ENCODE assay signal across 8 mouse cellular contexts in the genomic region with DNA sequence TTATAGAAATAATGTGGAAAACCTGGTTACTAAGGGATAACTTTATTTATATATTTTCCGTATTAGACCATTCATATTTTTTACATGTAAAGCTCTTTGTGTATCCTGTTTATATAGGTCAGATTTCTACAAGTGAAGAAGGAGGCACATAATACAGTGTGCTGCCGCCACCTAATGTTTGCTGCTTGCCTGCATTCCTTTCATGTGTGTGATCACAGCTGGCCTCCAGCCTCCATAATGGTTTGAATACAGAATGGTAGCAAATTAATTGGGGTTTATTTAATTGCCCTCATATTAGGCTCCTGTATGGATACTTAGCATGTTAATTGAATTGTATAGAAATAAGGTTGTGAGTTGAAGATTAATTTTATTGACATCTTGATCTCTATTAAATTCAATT.
A peak's percentile ranks its signal among the peaks of the same experiment; 100 is the strongest.
DNase-seq lines count a peak whose midpoint lies in the region; ATAC-seq and TF ChIP-seq lines count a peak whose summit lies in the region.

No protein-coding gene starts in this region.

- H3K27ac ChIP-seq in liver, embryonic 14.5 days = no peak overlapping the region
- H3K27ac ChIP-seq in embryonic facial prominence, embryonic 14.5 days (replicated peaks; ENCODE audit: low read depth, low read length) = no peak overlapping the region

- no peaks in the 10 kb centered on the region for H3K36me3 ChIP-seq in liver, embryonic 14.5 days (replicated peaks; ENCODE audit: control insufficient read depth, insufficient read depth, low read depth)
- H3K36me3 ChIP-seq in embryonic facial prominence, embryonic 14.5 days (ENCODE audit: control insufficient read depth, insufficient read depth, low read length) = no peaks in the 10 kb centered on the region

- no peaks in the 10 kb centered on the region for H3K27me3 ChIP-seq in liver, embryonic 14.5 days (ENCODE audit: control insufficient read depth, insufficient read depth, low read length)
- no peaks in the 10 kb centered on the region for H3K27me3 ChIP-seq in embryonic facial prominence, embryonic 14.5 days (replicated peaks; ENCODE audit: control insufficient read depth, insufficient read depth, low read length)

- peak; percentile 42 for TF ChIP-seq CTCF in liver, embryonic 14.5 days (IDR thresholded peaks at IDR 0.05; ENCODE audit: low read depth)

- no peak for TF ChIP-seq EP300 in liver, embryonic 14.5 days (IDR thresholded peaks at IDR 0.05; ENCODE audit: low read depth)

- ATAC-seq in liver, embryonic 14.5 days (ENCODE audit: insufficient read depth) = no peak
- ATAC-seq in embryonic facial prominence, embryonic 14.5 days (ENCODE audit: low read depth) = peak; percentile 56; the same call in 1 of the 2 replicates
- ATAC-seq in megakaryocyte-erythroid progenitor cell, adult 5-6 weeks (replicated peaks; ENCODE audit: low FRiP score, low TSS enrichment, poor library complexity, severe bottlenecking) = no peak

- H3K4me3 ChIP-seq in liver, embryonic 14.5 days (ENCODE audit: insufficient read depth in 1 of 2, low read depth in 2 of 2, low read length in 2 of 2) = no peak overlapping the region
- no peak overlapping the region for H3K4me3 ChIP-seq in embryonic facial prominence, embryonic 14.5 days (ENCODE audit: low read depth, low read length)

- H3K4me1 ChIP-seq in liver, embryonic 14.5 days (replicated peaks; ENCODE audit: control insufficient read depth in 2 of 2, insufficient read depth in 2 of 2, low read length in 1 of 2) = peaks cover 0 to 17% of the 10 kb centered on the region in 2 experiments; a peak in 2 of 4 replicates
- peaks cover 3% of the 10 kb centered on the region; the same call in 1 of the 2 replicates for H3K4me1 ChIP-seq in embryonic facial prominence, embryonic 14.5 days (ENCODE audit: control insufficient read depth, insufficient read depth, low read length)

- H3K9ac ChIP-seq in liver, embryonic 14.5 days (replicated peaks) = no peak overlapping the region
- no peak overlapping the region for H3K9ac ChIP-seq in embryonic facial prominence, embryonic 14.5 days (ENCODE audit: low read depth, low read length)

- no peak overlapping the region for H3K4me2 ChIP-seq in liver, embryonic 14.5 days (ENCODE audit: low read depth)
- H3K4me2 ChIP-seq in embryonic facial prominence, embryonic 14.5 days (ENCODE audit: low read depth, low read length) = no peak overlapping the region

- WGBS in liver, embryonic 14.5 days (ENCODE audit: insufficient replicate concordance) = 70% methylated on average over 2 of the region's 2 CpGs
- 33% methylated on average over 2 of the region's 2 CpGs for WGBS in embryonic facial prominence, embryonic 14.5 days

- no peaks in the 10 kb centered on the region for H3K9me3 ChIP-seq in liver, embryonic 14.5 days (ENCODE audit: control insufficient read depth, low read length)
- no peaks in the 10 kb centered on the region for H3K9me3 ChIP-seq in embryonic facial prominence, embryonic 14.5 days (ENCODE audit: control insufficient read depth, low read length)

- DNase-seq in cerebellum, adult 11-12 months = peak; percentile 51
- no peak for DNase-seq in cerebellum, postnatal 4 days (ENCODE audit: low spot score in 2 of 2)
- no peak for DNase-seq in liver, embryonic 14.5 days (ENCODE audit: low read depth in 3 of 3, low spot score in 3 of 3)
- no peak for DNase-seq in liver
- DNase-seq in embryonic facial prominence, embryonic 14.5 days (ENCODE audit: low spot score) = peak; percentile 62
- peak; percentile 61 for DNase-seq in lung, postnatal 10 days
- no peak for DNase-seq in frontal cortex, postnatal 14 days (ENCODE audit: low spot score in 2 of 2)

Comparison
In these comparisons a context has a peak if more than half of its experiments do, and no peak if none do; other contexts are left out.
1. DNase-seq: peak in cerebellum, adult 11-12 months (single experiment), embryonic facial prominence, embryonic 14.5 days (single experiment) and lung, postnatal 10 days (single experiment); none in cerebellum, postnatal 4 days (0 of 2), liver, embryonic 14.5 days (0 of 3), liver (single experiment) and frontal cortex, postnatal 14 days (0 of 2).